Mouse (Mus musculus) thymus, adult 18-20 months (tissue): ENCODE data around the gene Tfeb.

Experiments
- DNase-seq, 2 experiments: peaks; one replicate each; pipeline ENCODE4 v3.0.0; 2022; ENCODE audit warnings: mixed read lengths in 2 of 2

Gene Tfeb

DNA sequence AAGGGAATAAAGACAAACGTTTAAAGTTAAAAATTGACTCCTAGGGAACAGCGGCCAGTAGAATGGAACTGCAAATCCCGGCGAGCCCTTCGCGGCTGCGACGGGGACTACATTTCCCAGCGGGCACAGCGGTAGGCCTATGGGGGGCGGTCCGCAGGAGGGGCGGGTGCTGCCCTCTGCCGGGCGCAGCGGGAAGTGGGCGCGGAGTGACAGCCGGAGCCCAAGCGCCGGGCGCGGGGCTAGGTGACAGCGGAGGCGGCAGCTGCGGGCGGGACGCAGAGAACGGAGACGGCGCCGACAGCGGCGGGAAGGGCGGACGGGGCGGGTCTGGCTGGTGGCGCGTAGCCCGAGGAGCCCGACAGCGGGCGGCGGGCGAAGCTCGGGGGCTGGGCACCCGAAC, at the start of gene Tfeb:
Tfeb (plus strand) TSS at position 175 of the 400 bp plus-strand sequence.
- peak; percentile 89 to 92 for DNase-seq

DNA sequence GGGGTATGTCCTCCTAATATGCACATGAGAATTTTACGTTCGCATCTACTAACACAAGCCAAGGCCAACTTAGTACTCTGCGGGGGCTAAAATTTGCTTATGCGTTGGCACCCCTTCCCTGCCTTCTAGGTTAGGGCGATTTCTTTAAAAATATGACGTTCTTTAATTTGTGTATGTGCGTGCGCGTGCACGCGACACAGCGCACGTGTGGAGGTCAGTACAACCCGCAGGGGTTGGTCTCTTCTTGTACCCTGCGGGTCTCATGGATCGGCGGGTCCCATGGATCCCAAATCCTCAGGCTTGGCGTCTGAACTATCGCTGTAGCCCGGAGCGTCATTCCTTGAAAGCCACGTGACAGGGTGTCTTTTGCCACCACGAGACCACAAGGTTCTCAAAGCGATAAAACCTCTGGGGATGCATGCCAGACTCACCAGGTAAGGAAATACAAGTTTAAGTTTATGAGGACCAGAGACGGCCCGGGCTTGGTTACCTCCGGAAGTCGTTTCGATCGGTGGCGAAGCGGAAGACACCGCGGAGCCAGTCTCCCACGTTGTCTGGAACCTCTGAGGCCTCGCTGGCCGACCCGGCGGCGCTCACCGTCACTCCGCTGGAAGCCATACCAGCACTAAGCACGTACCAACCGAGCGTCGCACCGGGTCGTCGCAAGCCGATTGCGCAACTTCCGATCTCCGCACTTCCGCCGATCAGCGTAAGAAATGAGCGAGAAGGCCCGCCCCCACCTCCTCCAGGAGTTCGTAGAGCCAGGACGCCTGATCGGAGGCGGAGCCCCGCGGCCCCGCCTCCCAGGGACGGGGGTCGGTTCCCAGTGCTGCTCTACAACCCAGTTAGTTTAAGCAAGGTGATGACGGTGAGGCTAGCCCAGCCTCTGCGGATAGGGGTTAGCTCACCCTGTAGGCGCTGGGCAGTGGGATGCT, 49.2 kb upstream of the Tfeb start:
- DNase-seq = peak; percentile 84 to 90

DNA sequence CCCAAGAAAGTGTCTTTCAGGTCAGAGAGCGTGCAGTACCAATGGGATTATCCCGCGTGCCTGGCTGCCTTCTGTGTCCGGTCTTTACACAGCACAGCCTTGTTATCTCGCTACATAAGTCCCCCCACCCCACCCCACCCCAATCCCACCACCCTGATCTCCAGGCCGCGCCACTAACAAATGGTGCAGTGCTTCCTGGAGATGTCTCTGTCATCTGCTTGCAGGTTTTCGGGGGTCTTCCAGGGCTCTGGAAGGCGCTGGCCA, 48.6 kb upstream of the Tfeb start, which contains the start of gene Tomm6:
Tomm6 (minus strand) TSS at position 43 of the 264 bp plus-strand sequence.
- DNase-seq = no peak

DNA sequence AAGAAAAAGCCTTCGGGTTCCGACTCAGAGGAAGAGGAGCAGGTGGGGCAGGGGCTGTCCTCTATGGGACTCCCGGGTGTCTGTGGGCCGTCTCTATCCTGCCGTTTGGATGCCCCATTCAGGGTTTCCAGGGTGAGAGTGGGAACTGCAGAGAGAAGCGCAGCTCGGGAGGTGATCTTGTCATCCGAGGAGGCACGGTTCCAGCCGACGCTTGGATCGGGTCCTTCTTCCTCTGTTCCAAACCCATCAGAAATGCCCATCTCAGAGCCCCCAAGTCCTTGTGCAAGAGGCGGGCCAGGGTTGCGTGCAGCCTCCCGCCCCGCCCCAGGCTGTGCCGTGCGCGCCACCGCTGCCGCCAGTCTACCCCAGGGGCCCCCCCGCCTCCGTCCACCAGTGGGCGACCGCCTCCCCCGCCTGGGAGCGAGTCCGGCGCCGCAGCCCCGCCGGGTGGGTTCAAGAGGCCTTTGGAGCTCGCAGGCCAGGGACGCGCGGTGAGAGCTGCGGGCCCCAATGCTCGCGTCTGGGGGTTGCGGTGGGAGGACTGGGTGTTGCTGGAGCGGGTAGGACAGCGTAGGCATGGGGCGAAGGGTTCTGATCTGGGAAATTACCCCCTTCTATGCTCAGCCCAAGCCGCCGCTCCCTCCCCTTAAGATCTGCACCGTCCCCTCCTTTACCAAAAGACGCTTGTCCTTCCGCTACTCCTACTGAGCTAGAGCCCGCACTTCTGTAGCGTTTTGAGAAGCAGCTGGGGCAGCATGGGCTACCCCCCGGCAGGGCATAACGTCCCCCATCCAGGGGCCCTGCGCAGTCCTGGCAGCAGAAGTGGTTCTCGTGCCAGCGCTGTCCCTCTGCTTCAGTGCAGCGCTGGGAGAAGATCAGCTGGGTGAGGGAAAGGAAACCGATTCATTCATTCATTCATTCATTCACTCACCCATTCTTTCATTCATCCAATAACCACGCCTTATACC, 47.9 kb upstream of the Tfeb start, which contains the start of gene Frs3:
Frs3 (plus strand) TSS at position 423 of the 968 bp plus-strand sequence.
- DNase-seq = peak; percentile 33 to 39

DNA sequence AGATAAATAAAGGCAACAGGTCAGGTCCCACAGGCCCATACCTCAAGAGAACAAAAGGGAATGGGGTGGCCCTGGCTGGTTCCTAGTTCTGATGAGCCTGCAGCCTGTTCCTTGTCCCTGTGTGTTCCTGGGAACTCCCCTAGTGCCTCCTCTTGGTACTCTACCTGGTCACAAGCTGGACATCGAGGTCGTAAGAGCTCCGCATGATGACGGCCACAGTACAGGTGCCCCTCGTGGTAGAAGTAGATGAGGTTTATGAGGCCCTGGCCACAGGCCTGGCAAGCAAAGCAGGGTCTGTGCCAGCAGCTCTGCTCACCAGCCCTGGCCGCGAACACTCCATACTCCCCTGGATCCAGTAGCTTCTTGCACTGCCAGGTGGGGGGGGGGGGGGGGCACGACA, 46.9 kb upstream of the Tfeb start:
- DNase-seq = no peak

DNA sequence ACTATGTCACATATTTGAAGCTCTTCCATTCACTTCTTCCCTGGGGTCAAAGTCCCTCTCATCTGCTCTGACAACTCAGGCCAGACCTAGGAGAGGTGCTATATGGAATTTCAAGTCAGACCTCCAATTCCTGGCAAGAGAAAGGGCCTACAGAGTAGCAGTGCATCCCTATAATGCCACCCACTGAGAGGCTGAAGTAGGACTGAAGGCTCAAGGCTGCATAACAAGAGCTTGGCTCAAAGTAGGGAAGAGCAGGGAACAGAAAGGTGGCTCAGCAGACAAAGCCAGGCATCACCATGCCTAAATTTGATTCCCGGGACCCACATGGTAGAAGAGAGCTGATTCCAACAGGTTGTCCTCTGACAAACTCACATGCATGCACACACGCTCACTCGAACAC, 45.2 kb upstream of the Tfeb start:
- no peak for DNase-seq

DNA sequence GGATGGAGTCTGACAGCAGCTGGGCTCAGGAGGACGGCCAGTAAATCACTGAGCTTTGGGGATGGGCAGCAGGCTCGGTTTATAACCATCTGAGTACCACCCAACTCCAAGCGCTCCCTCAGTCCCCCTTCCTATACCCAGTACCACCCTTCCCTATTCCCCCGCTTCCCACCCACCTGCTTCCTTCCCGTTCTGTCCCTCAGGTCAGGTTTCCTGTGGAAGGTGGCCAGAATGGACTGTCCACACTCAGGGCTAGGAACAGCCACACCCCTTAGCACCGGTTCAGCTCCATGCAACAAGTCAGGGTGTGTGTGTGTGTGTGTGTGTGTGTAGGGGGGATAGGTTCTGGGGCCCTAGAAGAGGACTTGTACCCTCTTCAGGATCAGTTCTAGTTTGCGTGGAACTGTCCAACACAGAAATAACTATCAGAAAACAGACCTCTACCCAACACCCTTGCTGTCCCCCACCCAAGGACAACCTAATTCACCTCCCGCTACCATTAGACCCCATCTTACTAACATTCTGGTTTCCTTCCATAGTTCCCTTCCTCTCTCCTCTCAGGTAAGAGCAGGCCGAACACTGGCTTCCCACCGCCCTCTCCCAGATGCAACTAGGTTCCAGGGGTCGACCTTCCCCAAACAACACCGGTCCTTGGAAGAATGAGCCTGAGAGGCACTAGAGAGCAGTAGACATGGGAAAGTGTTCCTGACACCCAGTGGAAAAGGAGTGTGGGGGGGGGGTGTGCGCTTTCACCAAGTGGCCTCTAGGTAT, 43.0 kb upstream of the Tfeb start:
- no peak for DNase-seq

DNA sequence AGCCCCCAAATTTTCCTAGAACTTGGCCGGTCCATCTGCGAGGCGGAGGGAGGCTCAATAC, 42.6 kb upstream of the Tfeb start, which contains the start of gene Gm21981:
Gm21981 (minus strand) TSS at position 14 of the 61 bp plus-strand sequence.
- no peak for DNase-seq

DNA sequence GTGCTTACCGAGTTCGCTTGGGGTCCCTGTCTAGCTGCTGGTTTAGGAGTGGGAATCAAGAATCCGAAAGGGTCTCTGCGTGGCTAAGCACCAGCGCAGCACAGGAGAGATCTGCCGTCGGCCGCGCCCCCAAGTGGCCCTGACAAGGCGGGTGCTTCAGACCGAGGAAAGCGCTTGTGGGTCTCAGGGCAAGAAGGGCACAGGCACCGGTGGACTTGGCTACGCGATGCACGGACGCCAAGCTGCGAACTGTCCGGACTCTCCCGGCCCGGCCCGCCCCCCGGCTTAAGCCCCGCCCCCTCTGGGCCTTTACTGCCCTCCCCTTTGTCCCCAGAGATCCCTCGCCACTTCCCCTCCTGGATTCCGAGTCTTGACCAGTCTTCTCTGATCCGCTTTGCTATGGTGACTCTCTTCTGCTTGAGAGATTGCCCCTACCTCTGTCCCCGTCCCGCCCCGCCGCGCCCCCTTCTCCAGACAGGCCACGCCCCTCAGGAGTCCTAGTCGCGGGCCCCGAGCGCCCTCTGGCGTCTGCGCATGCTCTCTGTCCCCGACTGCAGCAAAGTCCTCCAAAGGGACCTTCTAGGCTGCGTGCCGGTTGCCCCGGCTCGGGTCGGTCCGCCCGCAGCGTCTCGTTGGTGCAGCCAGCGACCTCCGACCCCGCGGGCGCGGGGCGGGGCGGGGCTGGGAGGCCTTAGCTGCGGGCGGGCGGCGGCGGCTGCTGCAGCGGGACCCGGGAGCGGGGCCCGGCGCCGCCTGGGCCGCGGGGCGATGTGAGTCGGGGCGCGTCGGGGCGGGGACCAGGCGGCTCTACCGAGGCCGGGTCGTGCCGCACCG, 42.1 kb upstream of the Tfeb start, which contains the start of gene Prickle4:
Prickle4 (minus strand) TSS at position 234 of the 834 bp plus-strand sequence.
- DNase-seq = peak; percentile 88 to 89

DNA sequence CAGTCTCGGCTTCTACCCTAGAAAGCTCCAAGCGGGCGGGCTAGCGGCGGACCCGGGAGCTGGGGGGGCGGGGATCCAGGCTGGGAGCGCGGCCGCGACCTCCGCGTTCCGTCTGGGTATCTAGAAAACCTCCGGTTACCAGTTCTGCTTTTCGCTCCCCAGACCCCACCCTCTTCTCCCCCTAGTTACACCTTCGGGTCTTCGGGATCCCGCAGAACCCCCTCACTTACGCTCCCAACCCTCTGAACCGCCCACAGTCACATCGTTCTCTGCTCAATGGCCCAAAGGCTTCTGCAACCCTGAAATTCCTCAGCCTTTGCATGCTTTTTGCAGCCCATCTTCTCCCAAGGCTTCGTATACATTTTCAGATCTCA, 41.5 kb upstream of the Tfeb start:
- DNase-seq = no peak

DNA sequence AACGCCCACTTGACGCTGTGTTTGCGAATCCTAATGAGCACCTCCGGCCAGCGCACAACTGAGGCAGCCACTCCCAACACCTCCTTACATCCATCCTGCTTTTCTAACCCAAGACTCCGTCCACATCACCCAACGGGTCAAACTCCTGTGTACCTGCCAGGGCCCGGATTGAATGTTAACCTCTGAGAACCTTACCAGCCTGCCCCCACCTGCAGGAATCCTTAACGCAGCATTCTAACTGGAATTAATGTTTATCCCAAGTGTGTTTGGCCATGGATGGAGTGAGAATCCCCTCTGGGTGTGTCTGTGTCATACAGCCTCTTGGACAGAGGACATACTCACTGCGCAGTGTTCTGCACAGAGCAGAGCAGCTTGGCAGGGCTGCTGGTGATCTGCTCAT, 38.7 kb upstream of the Tfeb start:
- DNase-seq = no peak

DNA sequence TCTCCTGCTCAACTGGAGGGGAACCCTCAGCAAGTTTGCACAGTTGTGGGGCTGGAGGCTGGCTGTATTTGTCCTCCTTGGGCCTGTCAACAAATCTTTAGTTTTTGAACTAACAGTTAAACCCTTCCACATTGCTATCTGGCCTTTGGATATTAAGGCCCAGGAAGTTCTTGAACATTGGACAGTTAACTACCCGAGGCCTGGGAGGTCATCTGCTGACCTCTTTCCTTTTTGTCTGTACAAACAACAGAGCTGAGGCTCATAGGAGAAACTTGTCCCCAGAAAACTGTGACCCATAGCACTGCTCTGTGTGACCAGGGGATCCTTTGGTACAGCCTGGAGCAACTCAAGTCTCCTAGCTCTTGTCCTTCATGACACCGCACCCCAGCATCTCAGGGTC, 37.8 kb upstream of the Tfeb start:
- DNase-seq = no peak

DNA sequence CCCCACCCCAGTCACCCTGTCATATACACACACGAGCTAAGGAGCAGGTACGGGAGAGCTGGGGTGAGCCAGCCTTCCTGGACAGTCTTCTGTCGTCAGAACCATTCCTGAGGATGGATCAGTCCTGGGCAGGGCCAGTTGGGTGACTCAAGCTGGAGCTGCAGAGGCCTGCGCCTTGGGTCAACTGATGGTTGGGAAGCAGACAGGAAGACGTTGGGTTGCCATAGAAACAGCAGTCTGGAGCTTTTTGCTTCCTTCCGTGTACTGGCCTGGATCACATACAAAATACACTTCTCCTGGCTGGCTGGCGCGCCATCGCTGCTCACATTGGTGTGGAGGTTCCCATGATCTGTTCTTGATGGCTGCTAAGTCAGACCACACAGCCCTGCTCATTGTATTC, 35.0 kb upstream of the Tfeb start:
- DNase-seq = no peak

DNA sequence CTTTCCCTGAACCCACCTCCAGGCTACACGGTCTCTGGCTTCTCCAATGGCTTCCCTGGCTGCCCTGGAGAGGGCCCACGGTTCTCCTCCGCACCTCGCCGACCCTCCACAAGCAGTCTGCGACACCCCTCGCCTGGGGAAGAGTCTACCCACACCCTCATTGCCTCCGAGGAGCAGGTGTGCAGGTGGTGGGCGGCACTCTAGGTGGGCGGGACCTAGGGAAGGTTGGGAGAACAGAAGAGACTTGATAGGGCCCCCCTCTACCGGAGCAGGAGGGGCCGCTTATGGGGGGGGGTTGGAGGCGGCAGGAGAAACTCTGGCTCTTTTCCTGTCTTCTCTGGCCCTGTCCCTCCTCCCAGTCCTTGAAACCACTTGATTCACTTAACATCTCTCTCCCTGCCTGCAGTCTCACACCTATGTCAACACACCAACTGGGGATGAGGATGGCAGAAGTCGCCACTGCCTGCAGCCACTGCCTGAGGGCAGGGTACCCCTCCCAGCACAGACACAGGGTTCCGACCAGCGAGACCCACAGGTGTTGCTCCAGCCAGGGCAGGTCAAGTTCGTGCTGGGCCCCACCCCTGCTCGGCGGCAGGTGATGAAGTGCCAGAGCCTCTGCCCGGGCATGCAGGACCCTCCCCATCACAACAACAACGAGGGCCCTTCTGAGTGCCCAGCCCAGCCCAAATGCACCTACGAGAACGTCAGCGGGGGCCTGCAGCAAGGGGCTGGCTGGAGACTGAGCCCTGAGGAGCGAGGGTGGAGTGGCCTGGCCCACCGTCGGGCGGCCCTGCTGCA, 34.1 kb upstream of the Tfeb start:
- no peak for DNase-seq

DNA sequence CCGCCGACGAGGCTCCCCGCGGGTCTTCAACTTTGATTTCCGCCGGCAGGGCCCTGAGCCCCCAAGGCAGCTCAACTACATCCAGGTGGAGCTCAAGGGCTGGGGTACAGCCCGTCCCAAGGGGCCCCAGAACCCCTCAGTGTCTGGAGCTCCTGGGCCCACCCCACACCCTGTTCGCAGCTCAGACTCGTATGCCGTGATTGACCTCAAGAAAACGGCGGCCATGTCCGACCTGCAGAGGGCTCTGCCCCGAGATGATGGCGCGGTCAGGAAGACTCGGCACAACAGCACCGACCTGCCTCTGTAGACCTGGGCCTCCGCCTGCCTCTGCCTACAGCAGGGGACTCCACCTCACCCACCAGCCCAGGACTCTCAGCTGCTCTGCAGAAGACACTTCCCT, 33.3 kb upstream of the Tfeb start:
- no peak for DNase-seq

DNA sequence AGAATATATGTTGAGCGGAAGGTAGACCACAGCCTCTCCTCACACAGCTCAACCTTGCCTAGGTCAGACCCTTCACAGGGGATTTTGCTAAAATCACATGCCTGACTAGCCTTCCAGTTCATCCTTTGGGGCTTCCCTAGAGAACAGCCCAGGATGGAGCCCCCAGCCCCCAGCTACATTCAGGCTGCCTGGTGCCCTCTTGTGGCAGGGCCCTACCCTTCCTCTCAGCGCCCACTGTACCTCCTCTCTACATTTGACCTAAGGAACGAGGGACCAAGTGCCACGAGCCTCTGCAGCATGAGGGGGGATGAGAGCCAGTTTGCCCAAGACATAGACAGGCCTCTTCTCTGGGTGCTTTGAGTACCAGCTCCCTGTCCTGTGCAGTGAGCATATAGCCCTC, 32.1 kb upstream of the Tfeb start:
- DNase-seq = no peak

DNA sequence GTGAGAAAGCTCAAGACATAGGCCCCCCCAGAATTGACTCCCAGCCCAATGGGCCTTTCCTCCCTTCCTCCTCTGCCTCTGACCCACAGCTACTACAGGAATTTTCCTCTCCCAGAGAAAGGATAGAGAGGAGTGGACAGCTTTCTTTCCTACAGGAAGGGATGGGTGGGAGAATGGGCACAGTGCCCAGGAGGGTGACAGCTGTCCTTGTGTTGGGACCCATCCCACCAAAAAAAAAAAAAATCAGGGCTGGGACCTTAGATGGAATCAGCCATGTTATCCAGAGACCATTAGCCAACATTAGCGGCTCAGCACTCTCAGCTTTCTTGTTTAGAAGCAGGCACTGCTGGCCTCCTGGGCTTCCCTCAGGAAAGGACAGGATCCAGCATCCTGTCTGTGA, 30.6 kb upstream of the Tfeb start:
- DNase-seq = no peak

DNA sequence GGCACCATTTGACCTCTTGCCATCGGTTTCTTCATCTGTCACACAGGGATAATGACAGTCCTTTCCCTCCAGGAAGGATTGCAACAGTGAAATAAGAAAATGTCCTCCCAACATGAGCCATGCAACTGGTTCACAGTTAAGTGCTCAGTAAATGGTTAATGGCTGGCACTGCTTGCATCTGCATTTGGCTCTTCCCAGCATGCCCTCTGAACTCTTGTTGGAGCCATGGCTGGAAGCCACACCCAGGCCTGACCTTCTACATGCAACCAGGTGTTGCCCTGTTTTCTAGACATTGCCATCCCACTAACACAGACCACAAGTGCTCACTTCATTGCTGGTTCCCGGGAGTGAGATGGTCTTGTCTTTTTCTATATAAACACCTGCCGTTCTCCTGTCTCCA, 28.9 kb upstream of the Tfeb start:
- DNase-seq = no peak

DNA sequence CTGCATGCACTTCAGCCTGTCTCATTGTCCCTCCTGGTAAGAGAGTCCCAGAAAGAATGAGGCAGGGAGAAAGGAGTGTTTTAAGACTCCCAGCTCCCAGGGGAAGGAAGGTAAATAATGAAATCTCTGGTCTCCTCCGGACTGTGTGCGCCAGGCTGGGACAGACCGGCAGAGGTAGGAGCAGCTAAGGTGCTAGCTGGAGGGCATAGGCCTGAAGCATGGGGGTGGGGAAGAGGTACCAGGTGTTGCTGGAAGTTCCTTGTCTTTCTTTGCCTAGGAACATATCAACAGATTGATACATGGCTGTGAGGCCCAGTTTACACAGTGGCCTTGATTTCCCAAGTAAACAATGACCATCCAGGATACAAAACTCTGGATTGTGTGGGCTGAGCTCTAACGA, 27.9 kb upstream of the Tfeb start:
- DNase-seq = no peak

DNA sequence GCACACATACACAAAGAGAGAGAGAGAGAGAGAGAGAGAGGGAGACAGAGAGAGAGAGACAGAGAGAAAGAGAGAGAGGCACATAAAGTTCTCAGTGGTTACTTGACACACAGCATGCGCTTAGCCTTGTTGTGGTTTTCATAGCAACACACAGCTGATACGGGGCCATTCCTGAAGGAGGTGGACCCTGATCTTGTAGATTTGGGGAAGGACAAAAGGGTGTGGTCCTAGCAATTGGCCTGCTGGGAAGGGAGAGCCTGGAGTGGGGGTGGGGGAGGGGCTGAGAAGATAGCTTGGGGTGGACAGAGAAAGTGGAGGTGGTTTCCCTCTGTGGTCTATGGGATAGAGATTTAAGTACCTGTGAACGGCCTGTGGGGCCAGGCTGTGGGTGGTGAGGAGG, 26.8 kb upstream of the Tfeb start:
- DNase-seq = no peak

DNA sequence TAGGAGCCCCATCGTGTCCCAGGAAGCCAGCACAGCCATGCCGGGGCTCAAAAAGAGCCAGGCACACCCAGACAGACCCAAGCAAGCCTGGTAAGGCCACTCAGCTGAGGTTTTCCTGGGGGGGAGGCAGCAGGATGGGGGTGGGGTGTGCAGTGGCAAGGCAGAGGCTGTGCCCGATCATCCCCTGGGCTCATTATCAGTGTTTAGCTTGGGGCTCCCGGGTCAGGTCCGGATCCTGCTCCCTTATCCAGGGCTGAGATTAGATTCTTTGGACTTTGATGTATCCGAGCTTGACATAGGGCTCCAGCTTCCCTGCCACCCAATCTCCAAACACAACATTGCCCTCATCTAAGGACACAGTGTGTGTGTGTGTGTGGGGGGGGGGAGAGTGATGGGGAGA, 24.9 kb upstream of the Tfeb start:
- no peak for DNase-seq
